Mouse (Mus musculus): ENCODE results near the gene Fkbp15.

DNA sequence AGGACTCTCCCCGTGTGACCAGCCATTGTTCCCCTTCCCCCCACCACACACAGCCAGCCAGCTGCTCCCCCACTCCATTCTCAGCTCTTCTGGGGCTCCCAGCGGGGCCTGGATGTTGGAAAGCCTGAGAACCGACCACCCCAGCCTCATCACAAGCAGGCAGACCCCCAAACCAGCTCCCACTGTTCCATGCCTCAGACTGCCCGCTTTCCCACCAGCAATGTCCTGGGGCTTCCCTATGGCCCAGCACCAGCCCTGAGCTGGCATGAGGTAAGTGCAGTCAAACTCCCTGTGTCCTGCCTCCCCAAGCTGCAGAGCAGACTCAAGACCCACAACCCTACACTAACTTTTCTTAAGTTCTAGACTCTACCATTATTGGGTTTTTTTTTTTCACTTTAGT, 45.8 kb upstream of the Fkbp15 start:
- TF ChIP-seq CTCF (IDR thresholded peaks at IDR 0.05; ENCODE audit: borderline replicate concordance, insufficient read depth, low read depth, low read length): no peak
- no peak for TF ChIP-seq POLR2A (IDR thresholded peaks at IDR 0.05; ENCODE audit: borderline replicate concordance, insufficient read depth, low read length)
